Mouse (Mus musculus) midbrain, embryonic 10.5 days (tissue): ENCODE measurements around the gene Sept12. TPM values are rescaled to one million over a fixed set of nuclear protein-coding genes. Genes with fewer than 3 reads are reported as not detected.

ENCODE experiments used
- DNase-seq: peaks from one replicate; pipeline ENCODE4 v3.0.0-alpha.2; 2017; ENCODE audit warnings: low spot score
- H3K27ac ChIP-seq: fragments of 300-500 bp; sonication (generic); replicated peaks from 2 replicates; pipeline ENCODE4 v1.5.1; 2016; ENCODE audit warnings: mild to moderate bottlenecking
- H3K27me3 ChIP-seq: fragments of 300-500 bp; sonication (generic); 2 replicates; pipeline ENCODE4 v1.6.1; 2016; ENCODE audit warnings: low read depth, mild to moderate bottlenecking; ENCODE audit not compliant: poor library complexity, severe bottlenecking
- H3K36me3 ChIP-seq: fragments of 300-500 bp; sonication (generic); 2 replicates; pipeline ENCODE4 v1.6.1; 2016; ENCODE audit warnings: mild to moderate bottlenecking, moderate library complexity
- H3K4me1 ChIP-seq: fragments of 300-500 bp; sonication (generic); 2 replicates; pipeline ENCODE4 v1.6.1; 2016
- H3K4me3 ChIP-seq: fragments of 300-500 bp; sonication (generic); 2 replicates; pipeline ENCODE4 v1.5.1; 2016; ENCODE audit warnings: mild to moderate bottlenecking, moderate library complexity
- H3K9me3 ChIP-seq: fragments of 300-500 bp; sonication (generic); replicated peaks from 2 replicates; pipeline ENCODE4 v1.6.1; 2016; ENCODE audit warnings: mild to moderate bottlenecking
- WGBS: fragments of 180-500 bp; shearing (Covaris S2); methylation state at CpG from one replicate; pipeline ENCODE4 v1.1.7; 2016; 5-methylcytosine and 5-hydroxymethylcytosine counted together
- polyA plus RNA-seq: library from polyadenylated mRNA; unstranded; fragments of >200 nt; fragmentation: Nextera tagmentation; extraction: Ambion mirVana; gene quantifications from 2 replicates; pipeline ENCODE4 v1.2.1, GENCODE M21; 2016

Gene Sept12
- polyA plus RNA-seq, 1 experiment from 2014 or later: not detected

DNA sequence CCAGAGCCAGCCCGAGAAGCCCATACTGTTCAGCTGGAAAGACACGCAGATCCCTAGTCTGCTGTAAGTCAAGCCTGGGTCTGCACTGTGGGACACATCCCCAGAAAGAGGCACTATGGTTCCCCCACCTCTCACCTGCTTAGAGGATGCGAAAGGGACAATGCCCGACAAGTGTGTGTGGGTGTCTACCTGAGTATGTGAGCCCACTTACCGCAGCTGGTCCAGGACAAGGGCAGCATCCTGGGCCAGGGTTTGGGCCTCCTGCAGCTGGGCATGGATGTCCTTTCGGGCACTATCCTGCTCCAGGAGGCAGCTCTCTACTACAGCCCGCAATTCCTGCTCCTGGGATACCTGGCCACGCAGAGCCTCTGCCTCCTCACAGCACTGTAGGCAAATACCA lies 54.8 kb downstream of the Sept12 start:
- whole genome bisulfite sequencing: 89% methylated on average over 8 of the region's 8 CpGs
- DNase-seq: no peak
- H3K27me3 ChIP-seq: no peaks in the 10 kb centered on the region
- no peaks in the 10 kb centered on the region for H3K9me3 ChIP-seq
- H3K27ac ChIP-seq: no peak overlapping the region
- no peak overlapping the region for H3K4me3 ChIP-seq
- peaks cover 18% of the 10 kb centered on the region for H3K4me1 ChIP-seq
- peaks cover 82% of the 10 kb centered on the region for H3K36me3 ChIP-seq

DNA sequence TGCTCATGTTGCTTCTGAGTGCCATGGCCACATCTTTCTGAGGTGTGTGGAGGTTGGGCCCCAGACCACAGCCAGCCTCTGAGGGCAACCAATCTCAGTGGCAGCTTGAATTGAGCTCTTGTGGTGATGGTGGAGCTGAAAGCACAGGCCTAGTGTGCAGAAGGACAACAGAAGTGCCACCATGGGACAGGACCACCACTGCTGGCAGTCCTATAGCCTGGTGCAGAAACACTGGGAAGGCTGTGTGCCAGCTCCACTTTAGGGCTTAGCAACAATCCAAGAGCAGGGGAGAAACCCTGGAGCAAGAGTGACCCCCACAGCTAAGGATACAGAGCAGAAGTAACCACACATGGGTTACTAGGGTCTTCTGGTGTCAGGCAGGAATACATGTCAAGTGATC lies 56.6 kb downstream of the Sept12 start:
- Histone ChIP-seq H3K27ac (no peak overlapping the region), H3K27me3 (no peaks in the 10 kb centered on the region), H3K4me3 (no peak overlapping the region), H3K4me1 (peaks cover 18% of the 10 kb centered on the region), H3K36me3 (peaks cover 82% of the 10 kb centered on the region), H3K9me3 (no peaks in the 10 kb centered on the region)
- no peak for DNase-seq

DNA sequence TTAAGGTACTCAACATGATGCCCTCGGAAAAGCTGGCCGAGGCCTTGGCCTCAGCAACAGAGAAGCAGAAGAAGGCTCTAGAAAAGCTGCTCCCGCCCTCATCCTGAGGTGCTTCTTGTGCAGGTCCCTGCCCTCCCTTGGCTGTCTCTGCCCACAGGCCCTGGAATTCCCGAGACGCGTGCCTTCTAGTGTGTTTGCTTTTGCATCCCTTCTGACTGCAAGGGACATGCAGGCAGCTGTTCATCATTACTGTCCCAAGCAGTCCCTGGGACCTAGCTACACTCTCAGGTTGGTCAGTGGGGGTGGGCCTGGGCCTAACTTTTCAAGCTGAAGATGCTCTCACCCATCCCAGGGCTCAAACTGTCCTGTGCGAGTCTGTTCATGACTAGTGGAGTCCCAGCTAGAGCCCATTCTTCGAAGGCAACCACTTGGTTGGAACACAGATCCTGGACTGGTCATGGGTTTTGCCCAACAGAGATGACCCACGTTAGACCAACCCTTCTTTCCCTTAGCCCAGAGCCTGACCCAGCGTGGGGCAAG lies 57.3 kb downstream of the Sept12 start:
- Histone ChIP-seq H3K9me3 (no peaks in the 10 kb centered on the region), H3K4me1 (peaks cover 18% of the 10 kb centered on the region), H3K4me3 (peak overlapping the region; percentile 63; the same call in 1 of the 2 replicates), H3K27me3 (no peaks in the 10 kb centered on the region), H3K27ac (no peak overlapping the region), H3K36me3 (peaks cover 82% of the 10 kb centered on the region)
- DNase-seq: no peak
- WGBS: 87% methylated on average over 10 of the region's 10 CpGs

DNA sequence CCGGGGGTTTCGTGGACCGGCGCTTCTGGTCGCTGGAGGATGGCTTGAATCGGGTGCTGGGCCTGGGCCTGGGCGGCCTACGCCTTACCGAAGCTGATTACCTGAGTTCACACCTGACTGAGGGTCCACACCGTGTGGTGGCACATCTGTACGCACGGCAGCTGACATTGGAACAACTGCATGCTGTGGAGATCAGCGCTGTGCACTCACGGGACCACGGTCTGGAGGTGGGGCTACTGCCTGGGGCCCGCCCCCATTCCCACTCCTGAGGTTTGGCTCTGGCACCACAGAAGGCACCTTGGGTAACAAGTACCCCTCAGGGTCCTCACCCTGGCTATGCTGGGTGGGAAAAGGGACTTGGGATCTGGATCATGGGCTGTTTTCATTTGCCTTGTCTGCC lies 58.2 kb downstream of the Sept12 start:
- peaks cover 18% of the 10 kb centered on the region for H3K4me1 ChIP-seq
- peak; percentile 35 for DNase-seq
- peaks cover 82% of the 10 kb centered on the region for H3K36me3 ChIP-seq
- no peaks in the 10 kb centered on the region for H3K27me3 ChIP-seq
- H3K27ac ChIP-seq: peak overlapping the region; percentile 78
- peak overlapping the region; percentile 63 for H3K4me3 ChIP-seq
- WGBS: 3% methylated on average over 16 of the region's 16 CpGs
- H3K9me3 ChIP-seq: no peaks in the 10 kb centered on the region

DNA sequence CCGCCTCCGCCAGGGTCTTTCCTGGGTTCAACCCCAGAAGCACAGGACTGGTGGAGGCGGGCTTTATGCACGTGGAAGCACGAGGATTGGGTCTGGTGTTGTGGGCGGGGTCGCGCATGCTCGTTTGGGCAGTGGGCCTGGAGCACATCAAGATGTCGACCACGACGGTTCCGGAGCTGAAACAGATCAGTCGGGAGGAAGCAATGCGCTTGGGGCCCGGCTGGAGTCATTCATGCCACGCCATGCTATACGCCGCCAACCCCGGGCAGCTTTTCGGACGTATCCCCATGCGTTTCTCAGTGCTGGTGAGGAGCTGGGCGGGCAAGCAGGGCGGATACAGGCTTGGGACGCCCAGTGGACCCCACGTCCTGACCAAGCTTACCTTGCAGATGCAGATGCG lies 58.7 kb downstream of the Sept12 start:
- no peaks in the 10 kb centered on the region for H3K27me3 ChIP-seq
- peaks cover 82% of the 10 kb centered on the region for H3K36me3 ChIP-seq
- H3K27ac ChIP-seq: peak overlapping the region; percentile 78
- under 1% methylated on average over 28 of the region's 28 CpGs for WGBS
- H3K9me3 ChIP-seq: no peaks in the 10 kb centered on the region
- peak overlapping the region; percentile 63 for H3K4me3 ChIP-seq
- peak; percentile 96 for DNase-seq
- H3K4me1 ChIP-seq: peaks cover 18% of the 10 kb centered on the region

DNA sequence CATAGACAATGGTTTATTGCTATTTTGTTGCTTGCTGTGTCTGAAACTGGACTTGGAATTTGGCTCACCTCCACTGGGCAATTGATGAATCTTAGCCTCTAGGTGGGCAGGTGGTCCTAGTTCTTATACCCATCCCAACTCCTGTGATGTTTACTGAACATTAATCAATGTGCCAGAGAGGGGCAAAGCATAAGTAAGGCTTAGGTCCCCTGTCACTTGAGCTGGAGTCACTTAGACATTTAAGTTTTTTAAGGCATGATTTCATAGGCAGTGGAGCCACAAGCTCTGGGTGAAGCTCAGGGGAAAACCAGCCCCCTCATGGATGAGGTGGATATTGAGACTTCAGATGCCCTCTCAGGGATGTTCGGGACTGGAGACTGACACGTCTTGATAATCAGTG lies 59.2 kb downstream of the Sept12 start, which contains the start of gene Nudt16l1:
TSS of gene Nudt16l1 (plus strand) at position 301 of the 400 bp plus-strand sequence.
- no peaks in the 10 kb centered on the region for H3K27me3 ChIP-seq
- no peaks in the 10 kb centered on the region for H3K9me3 ChIP-seq
- WGBS: 10% methylated on average over 2 of the region's 2 CpGs
- peak within 1 kb of the TSS; percentile 63 for H3K4me3 ChIP-seq
- peaks cover 82% of the 10 kb centered on the region for H3K36me3 ChIP-seq
- no peak for DNase-seq
- peaks cover 18% of the 10 kb centered on the region for H3K4me1 ChIP-seq
- H3K27ac ChIP-seq: peak within 1 kb of the TSS; percentile 78

DNA sequence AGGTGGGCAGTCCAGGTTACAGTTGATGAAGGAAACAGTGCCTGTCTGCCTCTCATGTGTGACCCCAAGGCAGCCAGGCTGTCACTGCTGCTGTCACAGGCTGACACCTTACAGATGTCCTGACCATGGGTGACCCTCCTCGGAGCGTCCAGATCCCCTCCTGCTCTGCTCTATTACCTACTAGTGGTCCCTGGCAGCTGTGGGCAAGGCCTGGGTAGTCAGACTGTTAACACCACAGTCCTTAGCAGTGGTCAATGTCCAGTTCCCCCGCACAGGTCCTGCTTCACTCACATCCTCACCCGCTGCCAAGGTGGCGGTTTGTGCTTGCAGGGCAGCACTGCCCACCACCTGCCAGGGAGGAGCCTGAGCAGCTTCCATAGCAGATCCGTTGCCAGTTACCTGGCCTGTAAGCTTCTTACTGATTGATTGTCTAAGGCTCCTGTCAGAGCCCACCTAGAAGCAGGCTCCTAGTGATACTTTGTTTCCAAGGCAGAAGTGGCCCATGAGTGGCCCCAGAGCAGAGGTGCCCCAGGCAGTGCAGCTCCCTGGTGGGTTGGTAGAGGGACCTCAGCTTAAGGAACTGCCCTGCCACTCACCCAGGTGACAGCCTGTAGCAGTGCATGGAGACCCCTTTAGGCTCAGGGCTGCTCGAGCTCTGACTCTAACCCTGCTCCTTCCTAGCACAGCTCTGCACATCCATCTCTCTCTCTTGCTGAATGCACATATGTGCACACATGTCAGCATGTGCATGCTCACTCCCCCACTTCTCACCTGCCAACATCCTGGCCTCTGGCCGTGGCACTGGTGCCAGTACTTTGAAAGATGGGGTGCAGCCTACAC lies 60.1 kb downstream of the Sept12 start:
- H3K4me3 ChIP-seq: no peak overlapping the region
- peaks cover 82% of the 10 kb centered on the region for H3K36me3 ChIP-seq
- H3K27me3 ChIP-seq: no peaks in the 10 kb centered on the region
- H3K9me3 ChIP-seq: no peaks in the 10 kb centered on the region
- H3K4me1 ChIP-seq: peaks cover 18% of the 10 kb centered on the region
- no peak for DNase-seq
- 89% methylated on average over 8 of the region's 8 CpGs for WGBS
- no peak overlapping the region for H3K27ac ChIP-seq

Other genes with a start within 250 kb of the Sept12 start
- 111 and 116 TPM in 2 replicates for gene Cdip1, start 207.6 kb downstream of the Sept12 start, polyA plus RNA-seq
- 0.30 and 0.39 TPM in 2 replicates for gene 4930562C15Rik, start 162.4 kb downstream of the Sept12 start, polyA plus RNA-seq
- gene Ubald1, start 117.5 kb downstream of the Sept12 start, polyA plus RNA-seq: 29.6 and 36.0 TPM in 2 replicates
- 68.5 and 78.2 TPM in 2 replicates for gene Mgrn1, start 111.6 kb downstream of the Sept12 start, polyA plus RNA-seq
- gene Nudt16l1, start 59.1 kb downstream of the Sept12 start, polyA plus RNA-seq: 136 and 141 TPM in 2 replicates
- gene Anks3, start 33.6 kb downstream of the Sept12 start, polyA plus RNA-seq: 54.5 and 62.1 TPM in 2 replicates
- gene Smim22, start 9.4 kb upstream of the Sept12 start, polyA plus RNA-seq: 1.0 TPM in 1 of 2 replicates, not detected in the other
- gene Rogdi, start 15.7 kb upstream of the Sept12 start, polyA plus RNA-seq: 68.9 and 82.6 TPM in 2 replicates
- 211 and 240 TPM in 2 replicates for gene Glyr1, start 52.0 kb upstream of the Sept12 start, polyA plus RNA-seq
- 16.6 and 17.6 TPM in 2 replicates for gene Ubn1, start 52.2 kb upstream of the Sept12 start, polyA plus RNA-seq
- gene Ppl, start 134.6 kb upstream of the Sept12 start, polyA plus RNA-seq: 0.68 and 0.82 TPM in 2 replicates
- 0.14 and 0.31 TPM in 2 replicates for gene Sec14l5, start 149.3 kb upstream of the Sept12 start, polyA plus RNA-seq
- gene Nagpa, start 206.2 kb upstream of the Sept12 start, polyA plus RNA-seq: 16.4 and 18.9 TPM in 2 replicates
- 2.4 and 4.5 TPM in 2 replicates for gene AU021092, start 224.4 kb upstream of the Sept12 start, polyA plus RNA-seq
- 25.0 and 25.3 TPM in 2 replicates for gene Alg1, start 235.8 kb upstream of the Sept12 start, polyA plus RNA-seq